Mouse (Mus musculus): ENCODE results near the gene Nagk.

- no peak for TF ChIP-seq GATA1 (IDR thresholded peaks at IDR 0.05; ENCODE audit: low read length)
- TF ChIP-seq TAL1 (IDR thresholded peaks at IDR 0.05; ENCODE audit: low read length): no peak
Measured at GRCm38 (mm10) chr6:83749286-83749685, 45.5 kb upstream of the Nagk start.
